Mouse (Mus musculus) midbrain, embryonic 16.5 days (tissue): Measurements from ENCODE around the gene Hivep3. TPM values are rescaled to one million over a fixed set of nuclear protein-coding genes. Genes with fewer than 3 reads are reported as not detected.

ENCODE experiments used
- ATAC-seq: fragments of 200-750 bp; cut with Nextera tagmentation; 2 replicates; pipeline ENCODE4 v1.8.0; 2017; ENCODE audit warnings: moderate TSS enrichment
- H3K27ac ChIP-seq: fragments of 300-500 bp; sonication (generic); 2 replicates; pipeline ENCODE4 v1.5.1; 2014; ENCODE audit warnings: mild to moderate bottlenecking, low read length, mixed read lengths
- H3K27me3 ChIP-seq: fragments of 300-500 bp; sonication (generic); 2 replicates; pipeline ENCODE4 v1.6.1; 2014; ENCODE audit warnings: low read depth, low read length, mixed read lengths; ENCODE audit not compliant: control insufficient read depth, insufficient read depth
- H3K36me3 ChIP-seq: fragments of 300-500 bp; sonication (generic); 2 replicates; pipeline ENCODE4 v1.6.1; 2014; ENCODE audit warnings: mild to moderate bottlenecking, low read length, moderate library complexity, mixed read lengths; ENCODE audit not compliant: control insufficient read depth, insufficient read depth
- H3K4me1 ChIP-seq: fragments of 300-500 bp; sonication (generic); 2 replicates; pipeline ENCODE4 v1.6.1; 2014; ENCODE audit warnings: mild to moderate bottlenecking, low read length, mixed read lengths; ENCODE audit not compliant: control insufficient read depth, insufficient read depth
- H3K4me2 ChIP-seq: fragments of 300-500 bp; sonication (generic); 2 replicates; pipeline ENCODE4 v1.6.1; 2014; ENCODE audit warnings: mild to moderate bottlenecking, low read length, mixed read lengths
- H3K4me3 ChIP-seq: fragments of 300-500 bp; sonication (generic); 2 replicates; pipeline ENCODE4 v1.5.1; 2014; ENCODE audit warnings: low read depth, mild to moderate bottlenecking, low read length, moderate library complexity, mixed read lengths
- H3K9ac ChIP-seq: fragments of 300-500 bp; sonication (generic); 2 replicates; pipeline ENCODE4 v1.6.1; 2014; ENCODE audit warnings: low read depth, low read length, mixed read lengths
- H3K9me3 ChIP-seq: fragments of 300-500 bp; sonication (generic); replicated peaks from 2 replicates; pipeline ENCODE4 v1.6.1; 2014; ENCODE audit warnings: mild to moderate bottlenecking, low read length, mixed read lengths; ENCODE audit not compliant: control insufficient read depth, poor library complexity, severe bottlenecking
- WGBS: fragments of 180-500 bp; shearing (Covaris S2); extraction: QIAGEN DNeasy Blood & Tissue Kit; methylation state at CpG from one replicate; pipeline ENCODE4 v1.1.7; 2014; 5-methylcytosine and 5-hydroxymethylcytosine counted together
- polyA plus RNA-seq: library from polyadenylated mRNA; unstranded; fragments of >200 nt; fragmentation: Nextera tagmentation; extraction: Ambion mirVana; gene quantifications from 2 replicates; pipeline ENCODE4 v1.2.1, GENCODE M21; 2015

Gene Hivep3
- polyA plus RNA-seq, 1 experiment from 2014 or later, result 20.2 TPM

DNA sequence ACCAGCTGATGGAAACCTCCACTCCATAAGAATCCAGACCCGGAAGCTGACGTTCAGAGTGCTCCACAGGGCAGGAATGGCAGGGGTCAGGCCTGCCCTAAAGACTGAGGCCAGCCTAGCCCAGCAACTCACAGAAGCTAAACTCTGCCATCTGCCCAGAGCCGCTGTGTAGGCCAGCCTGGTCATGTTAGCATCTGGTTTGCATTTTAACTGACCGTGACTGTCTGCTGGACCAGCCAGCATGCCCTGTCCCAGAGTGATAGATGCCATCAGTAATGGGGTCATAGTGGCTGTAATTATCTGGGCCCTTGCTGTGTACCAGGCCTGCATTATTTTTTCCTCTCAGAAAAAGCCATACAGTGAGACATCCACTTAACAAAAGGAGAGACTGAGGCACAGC, 397.3 kb downstream of the Hivep3 start:
- Histone ChIP-seq H3K4me3 (no peak overlapping the region), H3K27me3 (no peaks in the 10 kb centered on the region), H3K9me3 (no peaks in the 10 kb centered on the region), H3K4me2 (no peak overlapping the region), H3K9ac (no peak overlapping the region), H3K27ac (no peak overlapping the region), H3K36me3 (no peaks in the 10 kb centered on the region), H3K4me1 (no peaks in the 10 kb centered on the region)
- WGBS, result 81% methylated on average over 4 of the region's 4 CpGs
- ATAC-seq, result no peak

DNA sequence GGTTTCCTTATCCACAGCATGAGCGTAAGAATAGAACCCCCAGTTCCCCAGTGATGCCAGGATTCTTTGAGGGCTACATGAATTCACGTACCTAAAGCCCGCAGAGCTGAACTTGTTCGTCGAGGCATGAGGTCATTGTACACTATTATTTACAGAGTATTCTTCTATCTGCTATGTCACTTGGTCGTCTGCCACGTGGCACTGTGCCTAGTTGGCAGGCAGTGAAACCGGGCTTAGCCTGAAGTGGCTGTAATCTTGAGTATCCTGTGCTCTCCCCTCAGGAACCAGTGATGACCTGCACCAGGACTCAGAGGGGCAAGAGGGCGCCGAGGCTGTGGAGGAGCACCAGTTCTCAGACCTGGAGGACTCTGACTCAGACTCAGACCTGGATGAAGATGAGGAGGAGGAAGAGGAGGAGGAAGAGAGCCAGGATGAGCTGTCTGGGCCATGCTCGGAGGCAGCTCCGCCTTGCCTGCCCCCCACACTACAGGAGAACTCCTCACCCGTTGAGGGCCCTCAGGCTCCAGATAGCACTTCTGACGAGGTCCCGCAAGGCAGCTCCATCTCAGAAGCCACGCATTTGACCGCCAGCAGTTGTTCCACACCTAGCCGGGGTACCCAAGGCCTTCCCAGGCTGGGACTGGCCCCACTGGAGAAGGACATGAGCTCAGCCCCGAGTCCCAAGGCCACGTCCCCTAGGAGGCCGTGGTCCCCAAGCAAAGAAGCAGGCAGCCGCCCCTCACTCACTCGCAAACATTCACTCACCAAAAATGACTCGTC, 398.0 kb downstream of the Hivep3 start:
- Histone ChIP-seq H3K4me2 (no peak overlapping the region), H3K4me1 (no peaks in the 10 kb centered on the region), H3K9ac (no peak overlapping the region), H3K27ac (no peak overlapping the region), H3K4me3 (no peak overlapping the region), H3K9me3 (no peaks in the 10 kb centered on the region), H3K27me3 (no peaks in the 10 kb centered on the region), H3K36me3 (no peaks in the 10 kb centered on the region)
- ATAC-seq, result no peak
- 75% methylated on average over 22 of the region's 24 CpGs for WGBS

DNA sequence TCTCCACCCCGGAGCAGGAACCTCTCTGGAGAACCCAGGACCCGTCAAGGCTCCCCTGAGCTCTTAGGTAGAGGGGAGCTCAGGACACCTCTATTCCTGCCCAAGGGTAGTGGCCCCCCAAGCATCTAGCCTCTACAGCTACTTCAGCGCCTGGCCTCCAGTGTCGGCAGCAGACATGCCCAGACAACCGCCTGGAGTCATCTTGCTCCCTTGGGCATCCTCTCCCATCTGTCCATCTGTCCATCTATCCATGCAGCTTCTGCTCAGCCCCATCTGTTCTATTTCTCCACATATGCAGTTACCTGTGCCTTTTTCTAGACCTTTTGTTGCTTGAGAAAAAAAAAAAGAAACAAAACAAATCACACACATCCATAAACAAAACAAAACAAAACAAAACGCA, 400.6 kb downstream of the Hivep3 start:
- Histone ChIP-seq H3K4me2 (no peak overlapping the region), H3K27me3 (no peaks in the 10 kb centered on the region), H3K9me3 (no peaks in the 10 kb centered on the region), H3K27ac (no peak overlapping the region), H3K4me3 (no peak overlapping the region), H3K36me3 (no peaks in the 10 kb centered on the region), H3K9ac (no peak overlapping the region), H3K4me1 (no peaks in the 10 kb centered on the region)
- no peak for ATAC-seq
- 77% methylated on average over 6 of the region's 6 CpGs for WGBS

DNA sequence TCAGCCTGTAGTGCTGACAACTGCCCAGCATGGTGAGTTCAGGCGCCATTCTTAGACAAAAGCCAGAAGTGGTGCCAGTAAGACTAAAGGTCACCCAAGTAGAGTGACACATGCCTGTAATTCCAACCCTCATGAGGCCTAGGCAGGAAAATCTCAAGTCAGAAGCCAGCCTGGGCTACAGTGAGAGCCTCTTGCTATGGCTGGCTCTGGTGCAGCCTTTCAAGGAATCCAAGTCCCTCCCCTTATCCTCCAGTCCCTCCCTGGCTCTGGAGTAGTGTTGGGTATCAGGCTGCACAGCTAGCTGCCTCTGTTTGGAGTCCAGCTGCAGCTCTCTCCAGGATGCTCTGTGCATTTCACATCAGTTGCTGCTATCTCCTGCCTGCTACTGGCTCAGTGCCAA, 408.2 kb downstream of the Hivep3 start:
- WGBS, result 69% methylated on average over 1 of the region's 1 CpGs
- no peak for ATAC-seq
- Histone ChIP-seq H3K9ac (no peak overlapping the region), H3K4me1 (no peaks in the 10 kb centered on the region), H3K36me3 (no peaks in the 10 kb centered on the region), H3K4me3 (no peak overlapping the region), H3K4me2 (no peak overlapping the region), H3K9me3 (no peaks in the 10 kb centered on the region), H3K27me3 (no peaks in the 10 kb centered on the region), H3K27ac (no peak overlapping the region)

DNA sequence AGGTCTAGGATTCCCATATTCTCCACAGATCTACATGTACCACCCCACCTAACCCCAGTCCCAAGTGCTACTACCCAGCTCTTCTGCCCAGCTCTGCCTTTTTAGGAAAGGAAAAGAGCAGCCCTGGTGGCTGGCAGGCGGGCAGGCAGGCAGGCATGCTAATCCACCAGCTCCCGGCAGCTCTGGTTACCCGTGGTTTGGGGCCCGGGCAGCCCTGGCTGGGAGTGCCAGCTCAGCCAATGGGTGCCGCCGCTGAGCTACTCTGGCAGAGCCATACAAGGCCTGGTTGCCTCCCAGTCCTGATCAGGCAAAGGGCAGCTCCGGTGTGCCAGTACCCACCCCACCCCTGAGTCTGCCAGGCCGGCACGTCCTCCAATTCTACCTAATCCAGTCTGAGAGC, 409.3 kb downstream of the Hivep3 start:
- Histone ChIP-seq H3K36me3 (no peaks in the 10 kb centered on the region), H3K27ac (no peak overlapping the region), H3K4me3 (no peak overlapping the region), H3K4me1 (no peaks in the 10 kb centered on the region), H3K9me3 (no peaks in the 10 kb centered on the region), H3K27me3 (no peaks in the 10 kb centered on the region), H3K4me2 (no peak overlapping the region), H3K9ac (no peak overlapping the region)
- ATAC-seq, result no peak
- WGBS, result 77% methylated on average over 9 of the region's 9 CpGs

DNA sequence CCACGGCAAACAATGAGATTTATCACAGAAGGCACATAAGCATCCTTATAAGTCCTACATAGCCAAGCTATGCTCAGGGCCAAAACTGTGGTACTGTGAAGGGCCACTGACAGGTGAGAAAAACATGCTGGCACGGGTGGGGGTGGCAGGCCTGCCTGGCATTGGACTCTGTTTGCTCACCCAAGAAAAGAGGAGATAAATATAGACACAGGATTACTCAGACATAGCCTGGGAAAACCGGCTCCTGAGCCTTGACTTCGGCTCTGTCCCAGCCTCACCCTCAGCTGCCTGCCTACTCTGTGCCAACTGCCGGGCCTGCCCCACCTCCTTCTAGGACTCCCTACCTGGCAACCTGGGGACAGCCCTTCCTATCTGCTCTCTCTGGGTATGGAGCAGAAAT, 410.8 kb downstream of the Hivep3 start:
- H3K4me3 ChIP-seq, result no peak overlapping the region
- peaks cover 6% of the 10 kb centered on the region; the same call in 1 of the 2 replicates for H3K4me1 ChIP-seq
- no peaks in the 10 kb centered on the region for H3K36me3 ChIP-seq
- no peak overlapping the region for H3K27ac ChIP-seq
- WGBS, result 82% methylated on average over 5 of the region's 5 CpGs
- no peaks in the 10 kb centered on the region for H3K9me3 ChIP-seq
- no peak overlapping the region for H3K4me2 ChIP-seq
- H3K9ac ChIP-seq, result no peak overlapping the region
- H3K27me3 ChIP-seq, result no peaks in the 10 kb centered on the region
- ATAC-seq, result no peak

DNA sequence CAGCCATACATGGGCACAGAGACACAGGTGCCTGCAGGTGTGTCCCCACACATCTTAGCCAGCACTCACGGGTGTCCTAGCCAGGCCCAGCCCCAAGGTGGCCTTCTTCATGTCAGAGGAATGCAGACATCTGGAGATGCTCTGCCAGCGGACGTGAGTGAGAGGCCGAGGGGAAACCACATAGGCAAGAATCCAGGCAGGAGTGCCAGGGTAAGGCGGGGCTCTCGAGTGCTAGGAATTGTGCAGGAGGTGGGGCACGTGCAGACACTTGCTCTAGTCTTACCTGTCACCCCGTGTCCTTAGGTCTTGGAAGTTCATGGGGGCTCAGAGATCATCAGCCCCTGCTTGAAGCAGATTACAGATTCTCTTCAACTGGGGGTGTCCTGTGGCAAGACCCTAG, 412.3 kb downstream of the Hivep3 start:
- H3K4me1 ChIP-seq, result peaks cover 6% of the 10 kb centered on the region; the same call in 1 of the 2 replicates
- H3K9ac ChIP-seq, result no peak overlapping the region
- H3K27ac ChIP-seq, result no peak overlapping the region
- H3K9me3 ChIP-seq, result no peaks in the 10 kb centered on the region
- H3K4me3 ChIP-seq, result no peak overlapping the region
- H3K4me2 ChIP-seq, result no peak overlapping the region
- H3K27me3 ChIP-seq, result no peaks in the 10 kb centered on the region
- no peak for ATAC-seq
- no peaks in the 10 kb centered on the region for H3K36me3 ChIP-seq
- 83% methylated on average over 8 of the region's 8 CpGs for WGBS

DNA sequence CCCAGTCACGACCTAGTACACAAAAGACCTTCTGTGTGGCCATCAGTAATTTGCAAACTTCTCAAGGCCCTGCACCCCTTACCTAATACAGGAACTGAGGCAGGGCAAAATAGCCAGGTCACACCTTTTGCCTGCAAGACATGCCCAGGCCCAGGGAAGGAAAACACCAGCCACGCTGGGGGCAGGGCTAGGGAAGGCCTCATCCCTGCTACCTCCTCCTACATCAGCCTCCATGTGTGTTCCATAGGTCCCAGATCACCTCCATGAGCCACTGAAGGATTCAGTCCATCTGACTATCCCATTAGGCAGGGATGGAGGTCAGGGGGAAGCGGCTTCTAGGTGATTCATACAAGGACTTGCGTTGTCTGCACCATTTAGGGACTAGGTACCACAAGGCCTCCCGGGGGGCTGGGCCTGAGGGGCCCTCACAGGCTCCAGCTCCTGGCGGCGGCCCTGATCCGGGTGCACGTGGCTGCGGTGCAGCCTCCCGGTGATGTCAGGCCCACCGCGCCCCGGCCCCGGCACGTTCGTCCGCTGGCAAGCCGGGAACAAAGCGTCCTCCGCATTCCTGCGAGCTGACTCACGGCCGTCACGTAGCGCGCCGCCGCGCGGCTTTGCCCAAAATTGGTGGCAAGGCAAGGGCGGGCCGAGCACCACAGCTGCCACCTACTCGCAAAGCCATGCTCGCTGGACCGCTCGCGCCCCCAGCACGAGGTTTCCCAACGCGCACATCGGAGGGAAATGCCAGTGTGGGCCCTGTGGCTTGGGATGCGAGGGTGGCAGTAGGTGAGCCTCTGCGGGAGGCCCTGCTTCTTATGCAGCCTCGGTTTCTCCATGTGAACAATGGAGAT, 414.9 kb downstream of the Hivep3 start:
- Histone ChIP-seq H3K9ac (peak overlapping the region; percentile 59), H3K27me3 (no peaks in the 10 kb centered on the region), H3K9me3 (no peaks in the 10 kb centered on the region), H3K36me3 (no peaks in the 10 kb centered on the region), H3K4me3 (peak overlapping the region; percentile 15; the same call in 1 of the 2 replicates), H3K4me1 (peaks cover 6% of the 10 kb centered on the region; the same call in 1 of the 2 replicates), H3K4me2 (peak overlapping the region; percentile 57), H3K27ac (no peak overlapping the region)
- peak; percentile 79 for ATAC-seq
- WGBS, result 6% methylated on average over 45 of the region's 45 CpGs

DNA sequence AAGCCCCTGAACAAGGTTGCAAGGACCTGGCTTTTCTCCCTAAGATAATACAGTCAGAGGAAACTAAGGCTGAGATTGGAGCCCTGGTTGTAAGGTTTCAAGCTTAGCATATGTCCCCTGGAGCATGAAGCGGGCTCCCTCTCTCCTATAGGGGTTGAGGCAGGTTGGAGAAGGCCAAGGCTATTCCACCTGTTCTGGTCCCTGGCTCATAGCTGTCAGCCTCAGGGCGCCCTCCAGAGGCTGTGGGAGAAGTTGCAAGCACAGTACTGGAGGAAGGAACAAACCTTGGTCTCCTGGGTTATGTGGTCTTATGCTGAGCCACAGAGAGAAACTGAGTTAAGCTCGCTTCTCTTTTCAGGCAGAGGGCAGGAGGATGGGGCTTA, 415.5 kb downstream of the Hivep3 start:
- H3K27me3 ChIP-seq, result no peaks in the 10 kb centered on the region
- H3K4me2 ChIP-seq, result peak overlapping the region; percentile 57
- H3K27ac ChIP-seq, result no peak overlapping the region
- peak overlapping the region; percentile 59; the same call in 1 of the 2 replicates for H3K9ac ChIP-seq
- no peaks in the 10 kb centered on the region for H3K36me3 ChIP-seq
- H3K4me1 ChIP-seq, result peaks cover 6% of the 10 kb centered on the region; the same call in 1 of the 2 replicates
- H3K4me3 ChIP-seq, result no peak overlapping the region; the same call in 1 of the 2 replicates
- peak; percentile 44 for ATAC-seq
- WGBS, result 27% methylated on average over 3 of the region's 3 CpGs
- no peaks in the 10 kb centered on the region for H3K9me3 ChIP-seq
